Mouse (Mus musculus) stomach, postnatal 0 days (tissue): ENCODE data around the gene Eif5a. TPM values are rescaled to one million over a fixed set of nuclear protein-coding genes. Genes with fewer than 3 reads are reported as not detected.

Experiments
- ATAC-seq: fragments of 200-750 bp; cut with Nextera tagmentation; 2 replicates; pipeline ENCODE4 v1.8.0; 2017; ENCODE audit not compliant: low FRiP score, low TSS enrichment
- DNase-seq: peaks from one replicate; pipeline ENCODE4 v3.0.0-alpha.2; 2016; ENCODE audit warnings: low spot score
- H3K27ac ChIP-seq: fragments of 300-500 bp; sonication (generic); replicated peaks from 2 replicates; pipeline ENCODE4 v1.5.1; 2014; ENCODE audit warnings: mild to moderate bottlenecking, control low read depth
- H3K27me3 ChIP-seq: fragments of 300-500 bp; sonication (generic); 2 replicates; pipeline ENCODE4 v1.6.1; 2014; ENCODE audit warnings: low read length; ENCODE audit not compliant: control insufficient read depth, insufficient read depth
- H3K36me3 ChIP-seq: fragments of 300-500 bp; sonication (generic); 2 replicates; pipeline ENCODE4 v1.6.1; 2014; ENCODE audit warnings: low read length, mixed read lengths; ENCODE audit not compliant: control insufficient read depth, insufficient read depth
- H3K4me1 ChIP-seq: fragments of 300-500 bp; sonication (generic); replicated peaks from 2 replicates; pipeline ENCODE4 v1.6.1; 2014; ENCODE audit warnings: antibody characterized with exemption; ENCODE audit not compliant: control insufficient read depth, insufficient read depth
- H3K4me2 ChIP-seq: fragments of 300-500 bp; sonication (generic); replicated peaks from 2 replicates; pipeline ENCODE4 v1.6.1; 2014; ENCODE audit warnings: low read depth, mild to moderate bottlenecking, control low read depth, moderate library complexity
- H3K4me3 ChIP-seq: fragments of 300-500 bp; sonication (generic); 2 replicates; pipeline ENCODE4 v1.5.1; 2014; ENCODE audit warnings: low read depth, low read length, control low read depth
- H3K9ac ChIP-seq: fragments of 300-500 bp; sonication (generic); 2 replicates; pipeline ENCODE4 v1.6.1; 2014; ENCODE audit warnings: mild to moderate bottlenecking, low read length, control low read depth, mixed read lengths
- H3K9me3 ChIP-seq: fragments of 300-500 bp; sonication (generic); 2 replicates; pipeline ENCODE4 v1.6.1; 2016; ENCODE audit warnings: low read length; ENCODE audit not compliant: control insufficient read depth
- CTCF ChIP-seq: IDR thresholded peaks from 2 replicates; pipeline ENCODE4 v1.5.1; 2016; ENCODE audit warnings: antibody characterized with exemption, low read depth, mild to moderate bottlenecking, moderate library complexity
- EP300 ChIP-seq: optimal IDR thresholded peaks from 2 replicates; pipeline ENCODE3; 2016; ENCODE audit warnings: antibody characterized with exemption
- WGBS: fragments of 180-500 bp; shearing (Covaris S2); extraction: QIAGEN DNeasy Blood & Tissue Kit; methylation state at CpG from one replicate; pipeline ENCODE4 v1.1.7; 2014; 5-methylcytosine and 5-hydroxymethylcytosine counted together
- polyA plus RNA-seq: library from polyadenylated mRNA; unstranded; fragments of >200 nt; fragmentation: Nextera tagmentation; extraction: Ambion mirVana; gene quantifications from 2 replicates; pipeline ENCODE4 v1.2.1, GENCODE M21; 2015

Gene Eif5a
- polyA plus RNA-seq, 1 experiment from 2014 or later: 1,205 TPM

DNA sequence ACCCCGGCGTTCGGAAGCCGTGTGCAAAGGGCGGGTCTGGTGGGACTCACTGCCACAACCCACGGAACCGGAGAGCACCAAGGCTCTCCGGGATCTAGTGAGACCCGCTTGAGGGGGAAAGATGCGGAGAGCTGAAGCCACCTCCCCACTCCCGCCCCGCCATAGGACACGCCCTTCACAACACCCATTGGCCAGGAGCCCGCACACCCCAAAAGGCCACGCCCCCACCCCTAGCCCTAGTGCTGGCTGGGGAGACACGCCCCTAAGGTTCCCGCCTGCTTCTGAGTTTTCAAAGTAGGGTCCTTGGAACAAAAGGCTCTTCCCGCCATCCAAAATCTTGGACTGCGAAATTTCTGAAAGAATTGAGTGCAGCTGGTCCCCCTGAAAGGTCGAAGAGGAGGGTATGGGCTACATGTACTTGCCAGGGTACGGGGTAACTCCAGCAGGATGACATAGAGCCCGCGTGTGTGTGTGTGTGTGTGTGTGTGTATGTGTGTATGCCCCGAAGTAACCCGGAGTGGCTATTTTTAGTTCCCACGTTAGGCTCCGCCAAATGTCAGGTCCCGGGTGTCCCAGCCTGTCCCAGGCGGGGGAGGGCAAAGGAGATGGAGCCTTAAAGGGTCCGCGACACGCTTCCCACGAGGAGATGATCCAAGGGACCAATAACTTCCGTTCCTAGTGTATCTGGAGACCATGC is 26.5 kb upstream of the Eif5a start, which contains the start of gene Slc2a4:
TSS of gene Slc2a4 (minus strand) at position 123 of the 697 bp plus-strand sequence.
- no peaks in the 10 kb centered on the region for H3K27me3 ChIP-seq
- no peaks in the 10 kb centered on the region for H3K9me3 ChIP-seq
- under 1% methylated on average over 34 of the region's 34 CpGs for WGBS
- ATAC-seq (peak; percentile 91), DNase-seq (peak; percentile 95)
- H3K4me2 ChIP-seq: peak within 1 kb of the TSS; percentile 66
- H3K27ac ChIP-seq: peak within 1 kb of the TSS; percentile 89
- H3K9ac ChIP-seq: peak within 1 kb of the TSS; percentile 63
- H3K4me1 ChIP-seq: no peaks in the 10 kb centered on the region
- TF ChIP-seq CTCF (no peak), EP300 (no peak)
- H3K4me3 ChIP-seq: peak within 1 kb of the TSS; percentile 49
- peaks cover 3% of the 10 kb centered on the region; the same call in 1 of the 2 replicates for H3K36me3 ChIP-seq

- peak; percentile 39; the same call in 1 of the 2 replicates for ATAC-seq
- H3K27me3 ChIP-seq: no peaks in the 10 kb centered on the region
- 5% methylated on average over 28 of the region's 29 CpGs for WGBS
- peak; percentile 51 for DNase-seq
- peak overlapping the region; percentile 63 for H3K9ac ChIP-seq
- H3K4me1 ChIP-seq: no peaks in the 10 kb centered on the region
- peak overlapping the region; percentile 49 for H3K4me3 ChIP-seq
- TF ChIP-seq EP300: no peak
- TF ChIP-seq CTCF: no peak
- no peaks in the 10 kb centered on the region for H3K9me3 ChIP-seq
- H3K36me3 ChIP-seq: peaks cover 3% of the 10 kb centered on the region; the same call in 1 of the 2 replicates
- H3K4me2 ChIP-seq: peak overlapping the region; percentile 66
- peak overlapping the region; percentile 89 for H3K27ac ChIP-seq
Measured at GRCm38 (mm10) chr11:69947337-69948065, 25.7 kb upstream of the Eif5a start.

GRCm38 (mm10) chr11:69945997-69946891 is 24.5 kb upstream of the Eif5a start:
- no peaks in the 10 kb centered on the region for H3K9me3 ChIP-seq
- H3K27ac ChIP-seq: peak overlapping the region; percentile 89
- H3K4me1 ChIP-seq: no peaks in the 10 kb centered on the region
- H3K9ac ChIP-seq: peak overlapping the region; percentile 45
- DNase-seq (no peak), ATAC-seq (no peak)
- 74% methylated on average over 18 of the region's 18 CpGs for WGBS
- H3K4me2 ChIP-seq: peak overlapping the region; percentile 66
- H3K36me3 ChIP-seq: peaks cover 3% of the 10 kb centered on the region; the same call in 1 of the 2 replicates
- H3K4me3 ChIP-seq: peak overlapping the region; percentile 49
- no peaks in the 10 kb centered on the region for H3K27me3 ChIP-seq
- TF ChIP-seq EP300 (no peak), CTCF (no peak)

DNA sequence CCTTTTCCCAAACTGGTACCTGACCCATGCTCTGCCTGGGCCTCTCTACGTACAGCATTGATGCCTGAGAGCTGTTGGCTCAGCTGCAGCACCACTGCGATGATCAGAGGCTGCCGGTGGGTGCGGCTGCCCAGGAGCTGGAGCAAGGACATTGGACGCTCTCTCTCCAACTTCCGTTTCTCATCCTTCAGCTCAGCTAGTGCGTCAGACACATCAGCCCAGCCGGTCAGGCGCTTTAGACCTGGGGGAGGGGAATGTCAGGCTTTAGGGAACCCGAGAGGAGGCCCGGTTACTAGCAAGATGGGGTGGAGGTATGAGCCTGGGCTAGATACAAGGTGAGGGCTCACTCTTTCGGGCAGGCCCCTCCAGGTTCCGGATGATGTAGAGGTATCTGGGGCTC is 23.5 kb upstream of the Eif5a start:
- no peaks in the 10 kb centered on the region for H3K4me1 ChIP-seq
- no peaks in the 10 kb centered on the region for H3K9me3 ChIP-seq
- TF ChIP-seq CTCF: no peak
- no peak for TF ChIP-seq EP300
- no peak overlapping the region for H3K4me2 ChIP-seq
- no peaks in the 10 kb centered on the region for H3K27me3 ChIP-seq
- 73% methylated on average over 13 of the region's 13 CpGs for WGBS
- DNase-seq: no peak
- ATAC-seq: no peak
- peaks cover 3% of the 10 kb centered on the region; the same call in 1 of the 2 replicates for H3K36me3 ChIP-seq
- H3K4me3 ChIP-seq: no peak overlapping the region
- no peak overlapping the region for H3K27ac ChIP-seq
- H3K9ac ChIP-seq: no peak overlapping the region

GRCm38 (mm10) chr11:69940962-69941361 is 19.2 kb upstream of the Eif5a start:
- H3K4me3 ChIP-seq: no peak overlapping the region
- DNase-seq: no peak
- peaks cover 3% of the 10 kb centered on the region; the same call in 1 of the 2 replicates for H3K36me3 ChIP-seq
- no peaks in the 10 kb centered on the region for H3K9me3 ChIP-seq
- no peak overlapping the region for H3K9ac ChIP-seq
- H3K4me2 ChIP-seq: no peak overlapping the region
- WGBS: 81% methylated on average over 4 of the region's 4 CpGs
- peaks cover 3% of the 10 kb centered on the region for H3K4me1 ChIP-seq
- no peak for ATAC-seq
- no peaks in the 10 kb centered on the region for H3K27me3 ChIP-seq
- no peak overlapping the region for H3K27ac ChIP-seq
- TF ChIP-seq EP300 (no peak), CTCF (no peak)
